Mouse (Mus musculus) granulocyte monocyte progenitor cell, adult 5-6 weeks (primary cell): ENCODE measurements around the gene Bnc2. TPM values are rescaled to one million over a fixed set of nuclear protein-coding genes. Genes with fewer than 3 reads are reported as not detected.

Source experiments
- ATAC-seq: replicated peaks from 2 replicates; pipeline ENCODE4 v1.8.0; 2016; ENCODE audit warnings: mild to moderate bottlenecking, moderate TSS enrichment, inconsistent platforms; ENCODE audit not compliant: poor library complexity, severe bottlenecking
- total RNA-seq, 2 experiments: library from RNA; stranded (forward) in 1 of 2; stranded (reverse) in 1 of 2; fragments of 200-712, 200-1000 nt in 1 of 2; fragments of >200 nt in 1 of 2; fragmentation: Nextera tagmentation in 1 of 2; gene quantifications; 2 replicates each; pipeline ENCODE4 v1.2.3; 2014 to 2017

Bnc2 gene
- total RNA-seq, 2 experiments from 2014 or later: not detected

DNA sequence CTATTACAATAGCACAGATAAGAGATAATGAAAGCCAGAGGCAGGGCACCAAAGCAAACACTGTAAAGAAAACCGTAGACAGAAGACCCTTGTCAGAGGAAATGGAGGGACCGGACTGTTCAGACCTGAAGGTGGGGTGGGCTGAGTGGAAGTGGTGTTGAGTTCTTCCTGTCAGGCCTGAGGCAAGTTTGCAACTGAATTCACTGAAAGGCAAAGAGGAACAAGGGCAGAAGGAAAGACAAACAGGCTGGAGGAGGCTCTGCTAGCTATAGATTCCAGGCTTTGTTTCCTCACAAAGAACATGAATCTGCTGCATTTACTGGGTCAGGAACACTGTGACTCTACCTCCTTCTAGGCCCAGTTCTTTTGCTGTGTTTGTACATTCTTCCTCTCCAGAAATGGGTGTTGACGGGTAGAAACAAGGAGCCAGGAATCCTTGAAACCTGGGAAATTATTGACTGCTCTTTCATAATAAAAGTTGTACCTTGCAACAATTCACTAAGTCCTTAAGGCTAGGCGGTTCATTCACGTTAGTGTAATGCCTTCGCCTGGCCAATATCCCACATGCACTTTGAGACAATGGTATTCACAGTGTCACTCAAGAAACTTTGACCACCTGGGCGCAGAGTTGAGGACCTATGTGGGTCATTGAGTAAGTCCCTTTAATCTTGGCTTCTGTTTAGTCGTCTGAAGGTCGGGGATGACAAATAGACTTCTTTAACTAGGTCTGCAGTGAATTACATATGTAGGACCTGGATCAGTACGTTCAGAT lies 445.7 kb downstream of the Bnc2 start:
- ATAC-seq: no peak

DNA sequence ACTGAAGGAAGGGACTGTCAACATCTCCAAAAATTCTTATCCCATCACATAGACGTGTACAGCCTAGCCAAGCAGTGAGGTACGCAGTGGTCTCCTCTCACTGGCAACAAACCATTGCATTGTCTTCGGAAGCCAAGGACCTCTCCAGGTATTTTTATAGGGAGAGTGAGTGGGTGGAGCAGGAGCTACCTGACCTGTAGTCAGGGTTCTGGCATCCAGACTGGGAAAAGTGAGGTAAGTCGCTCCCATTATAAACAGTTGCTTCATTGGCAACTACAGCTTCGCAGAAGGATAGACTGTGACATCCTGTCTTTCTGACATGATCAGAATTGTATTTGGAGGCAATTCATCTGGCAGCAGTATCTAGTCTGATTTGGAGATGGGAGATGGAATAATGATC lies 446.5 kb downstream of the Bnc2 start:
- no peak for ATAC-seq

Other genes starting within 250 kb of the Bnc2 start
- gene Cntln, start 209.0 kb upstream of the Bnc2 start, total RNA-seq (2014; fragmentation: Nextera tagmentation): 17.0 and 18.3 TPM in 2 replicates
- 35.3 and 38.8 TPM in 2 replicates for gene Cntln, start 209.0 kb upstream of the Bnc2 start, total RNA-seq (2017)